ENCODE assay signal across 8 mouse cellular contexts in the genomic region with DNA sequence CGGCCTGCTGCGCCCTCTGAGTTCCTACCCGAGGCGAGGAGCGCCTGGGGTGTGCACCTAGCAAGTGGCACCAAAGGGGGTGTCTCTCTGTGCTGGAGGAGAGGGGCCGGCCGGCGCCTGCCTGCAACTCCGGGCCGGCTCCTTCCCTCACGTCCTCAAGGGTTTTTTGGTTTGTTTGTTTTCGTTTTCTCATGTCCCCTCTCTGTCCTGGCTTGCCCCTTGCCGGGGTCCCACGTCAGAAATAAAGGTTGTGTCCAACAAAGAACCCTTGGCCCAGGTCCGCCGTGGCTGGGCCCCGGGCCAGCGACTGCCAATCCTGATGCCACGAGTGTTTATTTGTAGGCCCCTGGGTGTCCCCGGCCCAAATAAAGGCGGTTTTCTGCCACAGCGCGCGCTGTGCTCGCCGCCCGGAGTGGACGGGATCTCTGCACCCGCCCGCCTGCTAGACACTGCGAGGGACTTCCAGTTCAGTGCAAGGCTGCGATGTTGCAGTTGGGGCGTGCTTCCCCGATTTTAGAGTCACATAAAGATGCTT. TPM values are rescaled to one million over a fixed set of nuclear protein-coding genes. Genes with fewer than 3 reads are reported as not detected.
A peak's percentile ranks its signal among the peaks of the same experiment; 100 is the strongest.
DNase-seq lines count a peak whose midpoint lies in the region; ATAC-seq lines count a peak whose summit lies in the region.

No protein-coding gene starts in this region.

- H3K9me3 ChIP-seq in heart, embryonic 12.5 days (replicated peaks) = no peaks in the 10 kb centered on the region
- no peaks in the 10 kb centered on the region for H3K9me3 ChIP-seq in megakaryocyte, embryonic 14.5 days
- no peaks in the 10 kb centered on the region for H3K9me3 ChIP-seq in stomach, embryonic 16.5 days (replicated peaks; ENCODE audit: control insufficient read depth, low read length)

- peak overlapping the region; percentile 87 for H3K4me2 ChIP-seq in heart, embryonic 12.5 days
- H3K4me2 ChIP-seq in stomach, embryonic 16.5 days (ENCODE audit: low read depth, low read length) = peak overlapping the region; percentile 86

- intact Hi-C loops in left cerebral cortex, postnatal 4 days (cut with DNase I) = loop anchor here (5.0 kb wide), 1 partner anchor 47 kb away; a partner anchor contains a TSS

- H3K36me3 ChIP-seq in heart, embryonic 12.5 days = no peaks in the 10 kb centered on the region; the same call in 1 of the 2 replicates
- peaks cover 6% of the 10 kb centered on the region for H3K36me3 ChIP-seq in megakaryocyte, embryonic 14.5 days (replicated peaks; ENCODE audit: low read length)
- no peaks in the 10 kb centered on the region for H3K36me3 ChIP-seq in stomach, embryonic 16.5 days (ENCODE audit: control insufficient read depth, insufficient read depth, low read length)

- H3K27ac ChIP-seq in heart, embryonic 12.5 days (ENCODE audit: poor library complexity, severe bottlenecking) = peak overlapping the region; percentile 93
- H3K27ac ChIP-seq in stomach, embryonic 16.5 days (ENCODE audit: low read length) = peak overlapping the region; percentile 87

- peak overlapping the region; percentile 92 for H3K4me3 ChIP-seq in heart, embryonic 12.5 days
- peak overlapping the region; percentile 95 for H3K4me3 ChIP-seq in megakaryocyte, embryonic 14.5 days (replicated peaks)
- peak overlapping the region; percentile 90 for H3K4me3 ChIP-seq in stomach, embryonic 16.5 days (replicated peaks; ENCODE audit: low read length)

- peak overlapping the region; percentile 96 for H3K9ac ChIP-seq in heart, embryonic 12.5 days
- H3K9ac ChIP-seq in stomach, embryonic 16.5 days (ENCODE audit: low read length) = peak overlapping the region; percentile 96

- DNase-seq in cerebellum, adult 8-10 months = no peak
- peak; percentile 55 for DNase-seq in 416B (ENCODE audit: low read depth)
- peak; percentile 66 for DNase-seq in embryo, embryonic 10.5 days (ENCODE audit: low spot score)
- DNase-seq in left cerebral cortex, postnatal 4 days = peak; percentile 70

- WGBS in heart, embryonic 12.5 days = under 1% methylated on average over 34 of the region's 34 CpGs
- under 1% methylated on average over 34 of the region's 34 CpGs for WGBS in stomach, embryonic 16.5 days

- H3K27me3 ChIP-seq in heart, embryonic 12.5 days (replicated peaks) = no peaks in the 10 kb centered on the region
- no peaks in the 10 kb centered on the region for H3K27me3 ChIP-seq in megakaryocyte, embryonic 14.5 days (replicated peaks)
- H3K27me3 ChIP-seq in stomach, embryonic 16.5 days (ENCODE audit: control insufficient read depth, insufficient read depth, low read length) = no peaks in the 10 kb centered on the region

- peak; percentile 66; the same call in 1 of the 2 replicates for ATAC-seq in cerebellum, adult (ENCODE audit: insufficient number of reproducible peaks, low FRiP score, low TSS enrichment)
- ATAC-seq in heart, embryonic 12.5 days (ENCODE audit: insufficient number of reproducible peaks, low FRiP score) = peak; percentile 80
- ATAC-seq in stomach, embryonic 16.5 days (ENCODE audit: insufficient read depth, low FRiP score) = peak; percentile 82

- H3K4me1 ChIP-seq in heart, embryonic 12.5 days (replicated peaks) = peaks cover 44% of the 10 kb centered on the region
- H3K4me1 ChIP-seq in megakaryocyte, embryonic 14.5 days = peaks cover 52% of the 10 kb centered on the region
- peaks cover 11% of the 10 kb centered on the region for H3K4me1 ChIP-seq in stomach, embryonic 16.5 days (ENCODE audit: control insufficient read depth, insufficient read depth, low read length)

RNA-seq across cellular contexts. Expression of a gene that starts 0.4 kb away (rescaled TPM):
- polyA plus RNA-seq in heart, embryonic 12.5 days (2016; fragmentation: Nextera tagmentation; extraction: Ambion mirVana) = 52.4 and 52.5 TPM in 2 replicates
- 10 to 100 TPM; 37.3 to 44.1 TPM for total RNA-seq in left cerebral cortex, postnatal 4 days (2021)
- polyA plus RNA-seq in megakaryocyte, embryonic 14.5 days (2012; ENCODE audit: insufficient read depth, low replicate concordance) = 22.7 and 34.8 TPM in 2 replicates
- 21.4 and 23.1 TPM in 2 replicates for polyA plus RNA-seq in stomach, embryonic 16.5 days (2015; fragmentation: Nextera tagmentation; extraction: Ambion mirVana)

RNA-seq across cellular contexts. Expression of a gene that starts 47.8 kb away (rescaled TPM):
- 23.5 and 25.3 TPM in 2 replicates for polyA plus RNA-seq in heart, embryonic 12.5 days (2016; fragmentation: Nextera tagmentation; extraction: Ambion mirVana)
- total RNA-seq in left cerebral cortex, postnatal 4 days (2021) = 10 to 100 TPM; 13.4 to 14.5 TPM
- polyA plus RNA-seq in megakaryocyte, embryonic 14.5 days (2012; ENCODE audit: insufficient read depth, low replicate concordance) = 3.0 and 5.3 TPM in 2 replicates
- polyA plus RNA-seq in stomach, embryonic 16.5 days (2015; fragmentation: Nextera tagmentation; extraction: Ambion mirVana) = 14.9 and 16.8 TPM in 2 replicates

RNA-seq across cellular contexts. Expression of a gene that starts 48.9 kb away (rescaled TPM):
- polyA plus RNA-seq in heart, embryonic 12.5 days (2016; fragmentation: Nextera tagmentation; extraction: Ambion mirVana) = 23.0 and 29.2 TPM in 2 replicates
- 10 to 100 TPM; 15.1 to 19.1 TPM for total RNA-seq in left cerebral cortex, postnatal 4 days (2021)
- 21.0 and 35.3 TPM in 2 replicates for polyA plus RNA-seq in megakaryocyte, embryonic 14.5 days (2012; ENCODE audit: insufficient read depth, low replicate concordance)
- polyA plus RNA-seq in stomach, embryonic 16.5 days (2015; fragmentation: Nextera tagmentation; extraction: Ambion mirVana) = 26.4 and 28.1 TPM in 2 replicates

RNA-seq across cellular contexts. Expression of a gene that starts 57.3 kb away (rescaled TPM):
- polyA plus RNA-seq in heart, embryonic 12.5 days (2016; fragmentation: Nextera tagmentation; extraction: Ambion mirVana) = 95.9 and 113 TPM in 2 replicates
- 100 to 1,000 TPM; 218 to 220 TPM for total RNA-seq in left cerebral cortex, postnatal 4 days (2021)
- polyA plus RNA-seq in megakaryocyte, embryonic 14.5 days (2012; ENCODE audit: insufficient read depth, low replicate concordance) = 30.1 and 77.5 TPM in 2 replicates
- 59.1 and 79.6 TPM in 2 replicates for polyA plus RNA-seq in stomach, embryonic 16.5 days (2015; fragmentation: Nextera tagmentation; extraction: Ambion mirVana)

RNA-seq across cellular contexts. Expression of a gene that starts 58.2 kb away (rescaled TPM):
- 22.5 and 25.8 TPM in 2 replicates for polyA plus RNA-seq in heart, embryonic 12.5 days (2016; fragmentation: Nextera tagmentation; extraction: Ambion mirVana)
- 1 to 10 TPM; 1.1 to 2.4 TPM for total RNA-seq in left cerebral cortex, postnatal 4 days (2021)
- 6.1 and 12.4 TPM in 2 replicates for polyA plus RNA-seq in megakaryocyte, embryonic 14.5 days (2012; ENCODE audit: insufficient read depth, low replicate concordance)
- 65.6 and 75.3 TPM in 2 replicates for polyA plus RNA-seq in stomach, embryonic 16.5 days (2015; fragmentation: Nextera tagmentation; extraction: Ambion mirVana)
